Mouse (Mus musculus) heart, embryonic 13.5 days (tissue): Measurements from ENCODE around the gene Ergic1. TPM values are rescaled to one million over a fixed set of nuclear protein-coding genes. Genes with fewer than 3 reads are reported as not detected.
A peak's percentile ranks its signal among the peaks of the same experiment; 100 is the strongest.

Experiments used
- ATAC-seq: fragments of 200-750 bp; cut with Nextera tagmentation; 2 replicates; pipeline ENCODE4 v1.8.0; 2017; ENCODE audit warnings: moderate TSS enrichment; ENCODE audit not compliant: insufficient number of reproducible peaks, low FRiP score, low TSS enrichment; ENCODE audit errors: extremely low read depth
- H3K27ac ChIP-seq: fragments of 300-500 bp; sonication (generic); replicated peaks from 2 replicates; pipeline ENCODE4 v1.5.1; 2015; ENCODE audit warnings: moderate library complexity, mild to moderate bottlenecking, inconsistent platforms
- H3K27me3 ChIP-seq: fragments of 300-500 bp; sonication (generic); replicated peaks from 2 replicates; pipeline ENCODE4 v1.6.1; 2015; ENCODE audit warnings: mild to moderate bottlenecking, inconsistent platforms
- H3K36me3 ChIP-seq: fragments of 300-500 bp; sonication (generic); 2 replicates; pipeline ENCODE4 v1.6.1; 2015; ENCODE audit warnings: mild to moderate bottlenecking, inconsistent platforms
- H3K4me1 ChIP-seq: fragments of 300-500 bp; sonication (generic); 2 replicates; pipeline ENCODE4 v1.6.1; 2015; ENCODE audit warnings: inconsistent platforms
- H3K4me2 ChIP-seq: fragments of 300-500 bp; sonication (generic); 2 replicates; pipeline ENCODE4 v1.6.1; 2015; ENCODE audit warnings: inconsistent platforms, mild to moderate bottlenecking, moderate library complexity
- H3K4me3 ChIP-seq: fragments of 300-500 bp; sonication (generic); 2 replicates; pipeline ENCODE4 v1.5.1; 2015; ENCODE audit warnings: moderate library complexity, mild to moderate bottlenecking, inconsistent platforms
- H3K9ac ChIP-seq: fragments of 300-500 bp; sonication (generic); 2 replicates; pipeline ENCODE4 v1.6.1; 2015; ENCODE audit warnings: inconsistent platforms, mild to moderate bottlenecking, moderate library complexity
- H3K9me3 ChIP-seq: fragments of 300-500 bp; sonication (generic); 2 replicates; pipeline ENCODE4 v1.6.1; 2016; ENCODE audit warnings: inconsistent platforms
- WGBS: fragments of 180-500 bp; shearing (Covaris S2); methylation state at CpG from one replicate; pipeline ENCODE4 v1.1.7; 2015; ENCODE audit warnings: mixed read lengths; 5-methylcytosine and 5-hydroxymethylcytosine counted together
- polyA plus RNA-seq: library from polyadenylated mRNA; unstranded; fragments of >200 nt; fragmentation: Nextera tagmentation; extraction: Ambion mirVana; gene quantifications from 2 replicates; pipeline ENCODE4 v1.2.1, GENCODE M21; 2015

Gene Ergic1
- polyA plus RNA-seq, 1 experiment from 2014 or later = 103 TPM

DNA sequence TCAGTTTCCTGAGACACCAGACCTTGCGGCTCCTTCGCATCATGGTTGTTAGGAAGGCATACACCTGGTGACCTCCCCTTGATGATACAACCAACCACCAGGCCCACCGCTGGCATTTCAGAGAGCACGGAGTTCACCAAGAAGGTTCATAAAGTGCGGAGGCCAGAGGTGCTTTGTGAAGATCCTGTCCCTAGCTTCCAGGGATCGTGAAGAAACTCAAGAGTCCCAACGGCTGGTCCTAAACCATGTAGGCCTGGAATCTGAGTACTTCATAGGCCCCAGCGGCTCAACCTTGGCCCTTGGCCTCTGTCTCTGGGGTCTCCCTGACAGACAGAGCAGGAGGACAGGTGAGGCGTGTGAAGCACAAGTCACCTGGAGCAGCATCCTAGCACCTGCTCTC lies 34.0 kb upstream of the Ergic1 start:
- Histone ChIP-seq H3K4me1 (peaks cover 42% of the 10 kb centered on the region), H3K4me2 (no peak overlapping the region), H3K9ac (no peak overlapping the region), H3K36me3 (no peaks in the 10 kb centered on the region), H3K27ac (no peak overlapping the region), H3K4me3 (no peak overlapping the region), H3K9me3 (no peaks in the 10 kb centered on the region), H3K27me3 (no peaks in the 10 kb centered on the region)
- 88% methylated on average over 9 of the region's 9 CpGs for WGBS
- no peak for ATAC-seq

DNA sequence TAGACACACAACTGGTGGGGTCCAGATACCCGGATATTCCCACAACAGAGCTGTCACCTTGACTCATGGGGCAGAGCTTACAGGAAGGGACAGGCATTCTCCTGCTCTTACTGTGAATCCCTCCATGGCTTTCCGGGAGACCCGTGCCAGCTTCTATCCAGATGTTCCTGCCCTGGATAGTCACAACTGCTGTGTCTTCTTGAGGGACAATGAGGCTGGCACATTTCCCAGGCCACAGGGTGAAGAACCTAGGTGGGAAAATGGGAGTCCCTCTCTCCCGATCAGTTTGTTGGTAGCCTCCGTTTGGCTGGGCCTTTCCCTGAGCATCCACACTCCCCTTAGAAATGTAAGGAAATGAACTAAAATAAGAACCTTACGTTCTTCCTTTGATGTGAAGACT lies 32.5 kb upstream of the Ergic1 start:
- Histone ChIP-seq H3K27ac (0 out of 2 replicates have a peak overlapping the region, but pooled peaks have one; percentile 20), H3K9ac (no peak overlapping the region), H3K9me3 (no peaks in the 10 kb centered on the region), H3K4me1 (peaks cover 47% of the 10 kb centered on the region), H3K36me3 (no peaks in the 10 kb centered on the region), H3K27me3 (no peaks in the 10 kb centered on the region), H3K4me2 (no peak overlapping the region), H3K4me3 (no peak overlapping the region)
- 74% methylated on average over 6 of the region's 6 CpGs for WGBS
- no peak for ATAC-seq

DNA sequence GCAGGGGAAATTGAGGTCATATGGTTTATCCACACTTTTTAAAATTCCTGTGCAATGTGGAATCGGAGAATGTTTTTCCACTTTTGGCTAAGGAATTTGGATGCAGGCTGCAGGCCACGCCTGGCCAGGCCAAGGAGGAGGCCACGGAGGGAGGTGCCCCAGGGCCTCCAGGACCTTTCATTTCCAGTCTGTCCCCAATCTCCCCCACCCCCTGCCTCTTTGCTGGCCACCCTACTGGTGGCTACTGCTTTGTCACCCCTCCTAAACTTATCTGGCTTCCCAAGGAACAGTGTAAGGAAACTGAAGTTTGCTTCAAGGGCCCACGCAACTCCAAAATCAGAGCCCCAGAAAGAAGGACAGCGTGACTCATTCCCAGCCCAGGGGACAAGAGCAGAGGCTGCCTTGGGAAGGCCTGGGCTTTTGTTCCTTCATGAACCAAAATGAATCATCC lies 31.5 kb upstream of the Ergic1 start:
- WGBS = 65% methylated on average over 5 of the region's 5 CpGs
- peak overlapping the region; percentile 45; the same call in 1 of the 2 replicates for H3K9ac ChIP-seq
- H3K9me3 ChIP-seq = no peaks in the 10 kb centered on the region
- H3K36me3 ChIP-seq = no peaks in the 10 kb centered on the region
- H3K4me2 ChIP-seq = no peak overlapping the region
- H3K4me1 ChIP-seq = peaks cover 49% of the 10 kb centered on the region
- H3K4me3 ChIP-seq = no peak overlapping the region
- H3K27me3 ChIP-seq = no peaks in the 10 kb centered on the region
- no peak for ATAC-seq
- peak overlapping the region; percentile 87 for H3K27ac ChIP-seq

DNA sequence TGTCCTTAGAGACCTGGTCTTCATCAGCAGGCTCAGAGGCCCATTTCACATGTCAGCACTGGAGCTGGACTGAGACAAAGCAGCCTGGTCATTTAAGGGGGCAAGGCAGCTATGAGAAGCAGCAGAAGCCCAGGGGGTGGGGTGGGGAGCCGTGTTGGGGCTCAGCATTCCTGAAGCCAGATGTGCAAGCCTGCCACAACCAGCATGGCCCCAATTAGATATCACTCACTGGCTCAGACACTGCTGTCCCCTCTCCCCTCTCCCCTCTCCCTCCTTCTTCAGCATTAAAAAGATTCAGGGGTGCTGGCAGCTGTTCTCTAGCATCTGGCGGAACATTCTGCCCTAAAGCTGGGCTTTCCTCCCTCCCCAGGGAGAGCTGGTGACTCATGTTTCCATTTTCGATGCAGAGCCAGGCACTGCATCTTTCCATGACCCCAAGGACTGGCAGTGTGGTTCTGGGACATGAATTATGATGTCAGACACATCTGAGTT lies 30.7 kb upstream of the Ergic1 start:
- H3K27ac ChIP-seq = peak overlapping the region; percentile 87

DNA sequence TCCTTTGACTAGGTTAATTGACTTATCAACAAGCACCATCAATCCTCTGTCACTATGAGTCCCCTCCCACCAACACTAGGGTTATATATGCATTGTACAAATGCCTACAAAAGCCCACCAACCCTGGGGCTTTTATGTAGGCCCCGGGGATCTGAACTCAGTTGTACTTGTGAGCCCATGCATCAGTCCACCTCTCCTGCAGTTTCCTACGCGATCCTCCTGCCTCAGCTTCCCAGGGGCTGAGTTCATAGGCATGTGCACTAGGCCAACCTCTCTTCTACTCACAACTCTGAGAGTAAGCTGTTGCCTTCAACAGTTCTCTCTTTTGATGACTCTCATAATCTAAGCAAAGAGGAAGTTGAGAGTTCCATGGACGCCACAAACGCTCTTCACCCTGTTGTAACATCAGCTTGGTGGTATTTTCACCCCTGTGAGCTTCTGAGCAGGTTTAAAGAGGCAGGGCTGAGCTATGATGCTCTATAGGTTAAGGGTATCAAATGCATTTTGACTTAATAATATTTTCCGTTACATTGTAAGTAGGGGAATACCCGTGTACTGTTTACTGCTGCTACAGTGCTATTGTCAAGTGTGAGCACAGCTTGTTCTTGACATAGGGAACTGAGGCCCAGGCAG lies 29.8 kb upstream of the Ergic1 start:
- no peak overlapping the region for H3K4me2 ChIP-seq
- H3K4me3 ChIP-seq = no peak overlapping the region
- H3K27ac ChIP-seq = peak overlapping the region; percentile 87
- no peak overlapping the region for H3K9ac ChIP-seq
- 83% methylated on average over 7 of the region's 7 CpGs for WGBS
- no peak for ATAC-seq
- H3K4me1 ChIP-seq = peaks cover 65% of the 10 kb centered on the region
- H3K9me3 ChIP-seq = no peaks in the 10 kb centered on the region
- no peaks in the 10 kb centered on the region for H3K27me3 ChIP-seq
- no peaks in the 10 kb centered on the region for H3K36me3 ChIP-seq

More for the DNA sequence above, 30.7 kb upstream of the Ergic1 start:
- Histone ChIP-seq H3K27me3 (no peaks in the 10 kb centered on the region), H3K9ac (no peak overlapping the region; the same call in 1 of the 2 replicates), H3K4me2 (peak overlapping the region; percentile 26), H3K9me3 (no peaks in the 10 kb centered on the region), H3K36me3 (no peaks in the 10 kb centered on the region), H3K4me3 (no peak overlapping the region), H3K4me1 (peaks cover 57% of the 10 kb centered on the region)
- 21% methylated on average over 3 of the region's 3 CpGs for WGBS
- ATAC-seq = peak; percentile 49; the same call in 1 of the 2 replicates

DNA sequence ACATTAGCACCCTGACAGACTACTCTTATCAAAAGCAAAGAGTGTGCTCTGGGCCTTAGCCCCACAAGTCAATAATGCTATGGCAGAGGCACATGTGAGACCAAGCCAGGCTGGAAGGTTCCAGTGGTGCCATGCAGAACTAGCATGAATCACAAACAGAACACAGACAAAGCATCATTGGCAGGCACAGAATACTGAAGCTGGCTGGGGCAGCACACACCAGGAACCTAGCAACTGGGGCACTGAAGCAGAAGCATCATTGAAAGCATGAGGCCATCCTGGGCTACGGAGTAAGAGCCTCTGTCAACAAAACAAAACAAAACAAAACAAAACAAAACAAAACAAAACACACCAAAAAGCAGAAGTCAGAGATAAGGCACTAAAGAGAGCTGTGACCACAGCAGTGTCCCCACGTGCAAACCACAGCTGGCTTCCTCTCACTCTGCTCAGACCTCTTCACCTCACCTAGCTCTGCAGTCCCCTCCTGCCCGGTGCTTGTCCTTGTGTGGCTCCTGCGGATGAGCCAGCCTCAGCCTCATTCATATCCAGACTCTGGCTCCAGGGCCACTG lies 28.7 kb upstream of the Ergic1 start:
- no peaks in the 10 kb centered on the region for H3K36me3 ChIP-seq
- H3K4me3 ChIP-seq = no peak overlapping the region
- H3K27ac ChIP-seq = no peak overlapping the region
- no peaks in the 10 kb centered on the region for H3K9me3 ChIP-seq
- ATAC-seq = no peak
- no peak overlapping the region for H3K4me2 ChIP-seq
- no peak overlapping the region for H3K9ac ChIP-seq
- WGBS = 59% methylated on average over 4 of the region's 4 CpGs
- peaks cover 67% of the 10 kb centered on the region for H3K4me1 ChIP-seq
- H3K27me3 ChIP-seq = no peaks in the 10 kb centered on the region

DNA sequence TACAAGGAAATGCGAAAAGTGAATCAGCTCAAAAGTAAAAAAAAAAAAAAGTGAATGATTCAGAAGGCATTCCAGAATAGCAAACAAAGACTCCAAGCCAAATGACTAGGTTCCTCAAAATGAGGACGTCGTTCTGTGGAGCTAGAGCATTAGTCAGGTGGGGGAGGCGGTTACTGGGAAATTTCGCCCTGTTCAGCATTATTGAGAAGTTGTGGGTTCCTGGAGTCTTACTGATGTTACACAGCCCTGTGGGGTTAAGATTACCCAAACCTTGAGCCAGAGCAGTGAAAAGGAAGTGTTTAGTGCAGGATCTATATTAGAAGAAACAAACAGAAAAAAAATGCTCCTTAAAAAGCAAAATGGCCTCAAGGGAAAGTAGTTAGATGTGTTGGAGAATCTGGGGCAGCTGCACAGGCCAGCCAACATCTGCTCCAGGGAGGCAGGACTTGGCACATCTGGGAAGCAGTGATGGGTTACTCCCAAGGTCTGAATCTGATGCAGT lies 27.4 kb upstream of the Ergic1 start:
- no peak overlapping the region for H3K9ac ChIP-seq
- no peak overlapping the region for H3K27ac ChIP-seq
- WGBS = 71% methylated on average over 5 of the region's 5 CpGs
- H3K4me3 ChIP-seq = no peak overlapping the region
- no peaks in the 10 kb centered on the region for H3K27me3 ChIP-seq
- ATAC-seq = no peak
- no peaks in the 10 kb centered on the region for H3K9me3 ChIP-seq
- no peaks in the 10 kb centered on the region for H3K36me3 ChIP-seq
- peaks cover 65% of the 10 kb centered on the region for H3K4me1 ChIP-seq
- no peak overlapping the region for H3K4me2 ChIP-seq

DNA sequence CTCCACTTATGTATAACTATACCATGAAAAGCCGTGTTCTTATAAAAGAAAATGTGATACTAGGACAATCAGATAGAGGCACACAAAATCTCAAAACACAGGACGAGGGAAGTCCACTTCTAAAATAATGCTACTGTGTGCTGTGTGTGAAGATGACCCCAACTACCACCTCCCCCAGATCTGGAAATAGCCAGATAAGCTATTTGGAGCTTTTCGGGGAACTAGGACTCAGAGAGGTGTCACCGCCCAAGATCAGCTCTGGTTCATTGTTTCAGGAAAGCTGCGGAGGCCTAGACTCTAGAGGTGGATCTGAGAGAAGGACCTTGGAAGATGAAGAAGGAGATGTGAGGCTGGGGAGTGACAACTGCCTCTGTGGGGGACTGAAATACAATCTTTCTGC lies 26.6 kb upstream of the Ergic1 start:
- H3K4me1 ChIP-seq = peaks cover 57% of the 10 kb centered on the region
- ATAC-seq = no peak
- H3K4me3 ChIP-seq = no peak overlapping the region
- 0 out of 2 replicates have a peak overlapping the region, but pooled peaks have one; percentile 10 for H3K9ac ChIP-seq
- no peaks in the 10 kb centered on the region for H3K27me3 ChIP-seq
- no peak overlapping the region for H3K4me2 ChIP-seq
- no peaks in the 10 kb centered on the region for H3K36me3 ChIP-seq
- no peaks in the 10 kb centered on the region for H3K9me3 ChIP-seq
- H3K27ac ChIP-seq = peak overlapping the region; percentile 40; the same call in 1 of the 2 replicates
- WGBS = 67% methylated on average over 5 of the region's 5 CpGs

DNA sequence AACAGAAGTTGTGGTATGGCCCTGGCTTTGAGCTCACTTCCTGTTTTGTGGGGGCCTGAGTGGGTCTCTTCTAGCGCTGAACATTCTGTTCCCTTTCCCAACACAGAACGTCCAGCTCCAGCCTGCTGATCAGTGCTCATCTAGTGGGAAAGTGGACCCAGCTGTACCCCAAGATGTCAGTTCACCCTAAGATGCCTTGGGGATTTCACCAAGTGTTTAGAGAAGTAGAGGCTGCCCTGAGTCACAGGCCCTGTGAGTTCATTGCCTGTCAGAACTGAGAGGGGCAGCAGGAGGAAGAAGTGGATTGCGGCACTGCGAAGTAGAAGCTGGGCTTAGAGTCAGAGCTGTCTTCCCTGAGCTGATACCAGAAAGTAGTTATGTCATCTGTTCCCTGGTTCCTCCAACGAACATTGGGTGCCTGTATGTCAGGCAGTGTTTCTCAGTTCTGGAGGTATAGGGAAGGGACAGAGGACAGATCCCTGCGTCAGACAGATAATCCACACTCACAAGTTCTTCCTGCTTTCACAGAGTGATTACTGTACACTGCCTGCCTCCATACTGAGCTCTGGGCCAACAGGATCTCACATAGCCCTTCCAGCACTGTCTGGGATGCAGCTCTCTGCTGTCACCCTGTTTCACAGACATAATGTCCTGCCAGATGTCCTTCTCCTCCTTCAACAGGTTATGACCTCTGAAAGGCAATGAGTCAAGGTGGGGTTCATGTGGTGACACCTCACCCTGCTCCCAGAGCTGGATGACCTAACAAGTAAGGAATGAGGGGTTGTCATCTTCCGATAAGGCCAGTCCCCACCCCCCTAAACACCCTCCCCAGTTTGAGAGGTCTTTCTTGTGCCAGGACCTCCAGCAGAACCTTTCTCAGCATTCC lies 25.8 kb upstream of the Ergic1 start:
- WGBS = 52% methylated on average over 7 of the region's 7 CpGs
- peaks cover 49% of the 10 kb centered on the region for H3K4me1 ChIP-seq
- H3K27ac ChIP-seq = peak overlapping the region; percentile 40
- no peaks in the 10 kb centered on the region for H3K9me3 ChIP-seq
- peak overlapping the region; percentile 17 for H3K9ac ChIP-seq
- H3K36me3 ChIP-seq = no peaks in the 10 kb centered on the region
- H3K4me3 ChIP-seq = no peak overlapping the region
- ATAC-seq = no peak
- H3K4me2 ChIP-seq = no peak overlapping the region
- no peaks in the 10 kb centered on the region for H3K27me3 ChIP-seq

DNA sequence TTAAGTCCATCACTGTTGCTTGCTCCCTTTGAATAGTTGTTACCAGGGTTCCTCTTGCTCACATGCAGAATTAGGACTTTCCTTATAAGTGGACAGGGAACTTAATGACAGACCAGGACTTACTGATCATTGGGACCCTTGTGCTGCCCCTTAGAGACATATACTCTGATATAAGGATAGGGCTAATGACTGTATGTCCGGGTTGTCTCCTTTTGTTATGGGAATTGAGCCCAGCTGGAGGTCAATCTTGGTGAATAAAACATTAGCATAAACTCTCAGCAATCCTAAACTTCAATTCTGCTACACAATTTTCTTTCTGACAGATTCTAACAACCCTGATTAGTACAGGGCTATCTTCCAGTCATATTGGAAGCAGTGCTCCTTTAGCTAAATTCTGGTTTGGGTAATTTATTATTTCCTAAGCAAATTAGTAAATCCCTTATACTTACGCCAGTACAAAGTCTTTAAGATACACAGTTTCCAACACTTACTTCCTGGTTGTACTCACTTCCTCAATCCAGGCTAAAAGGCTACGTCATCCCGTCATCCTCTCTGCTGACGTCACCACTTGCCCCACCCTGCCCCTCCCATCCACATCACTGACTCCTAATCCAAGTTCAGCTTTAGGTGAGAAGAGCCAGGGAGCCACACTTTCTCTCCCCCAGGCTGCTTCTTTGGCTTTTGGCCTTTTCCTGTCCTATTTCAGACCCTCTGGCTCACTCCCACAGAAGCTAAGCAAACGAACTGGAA lies 23.4 kb upstream of the Ergic1 start:
- H3K36me3 ChIP-seq = no peaks in the 10 kb centered on the region
- peak; percentile 66; the same call in 1 of the 2 replicates for ATAC-seq
- H3K27me3 ChIP-seq = no peaks in the 10 kb centered on the region
- WGBS = 38% methylated on average over 6 of the region's 6 CpGs
- peaks cover 28% of the 10 kb centered on the region for H3K4me1 ChIP-seq
- no peaks in the 10 kb centered on the region for H3K9me3 ChIP-seq
- H3K4me3 ChIP-seq = no peak overlapping the region
- peak overlapping the region; percentile 42 for H3K4me2 ChIP-seq
- H3K27ac ChIP-seq = no peak overlapping the region
- H3K9ac ChIP-seq = no peak overlapping the region
